Mouse (Mus musculus): Measurements from ENCODE around the gene Pink1.

Pink1 gene

GRCm38 (mm10) chr4:138326077-138326695 lies at the start of gene Pink1:
Gene Pink1 (minus strand): TSS chr4:138326307.
- DNase-seq (ENCODE audit: low read depth in 2 of 2, low spot score in 2 of 2), result peak; percentile 87 to 92

GRCm38 (mm10) chr4:138375117-138375516 lies 49.0 kb upstream of the Pink1 start:
- DNase-seq (ENCODE audit: low read depth in 2 of 2, low spot score in 2 of 2), result no peak

GRCm38 (mm10) chr4:138370996-138371516 lies 44.9 kb upstream of the Pink1 start:
- DNase-seq (ENCODE audit: low read depth in 2 of 2, low spot score in 2 of 2), result no peak

GRCm38 (mm10) chr4:138368498-138369260 lies 42.6 kb upstream of the Pink1 start:
- no peak for DNase-seq (ENCODE audit: low read depth in 2 of 2, low spot score in 2 of 2)

GRCm38 (mm10) chr4:138367641-138368497 lies 41.8 kb upstream of the Pink1 start, which contains the start of gene Cda:
Gene Cda (minus strand): TSS chr4:138367992.
- no peak for DNase-seq (ENCODE audit: low read depth in 2 of 2, low spot score in 2 of 2)

GRCm38 (mm10) chr4:138366561-138366960 lies 40.5 kb upstream of the Pink1 start:
- no peak for DNase-seq (ENCODE audit: low read depth in 2 of 2, low spot score in 2 of 2)

GRCm38 (mm10) chr4:138363511-138363910 lies 37.4 kb upstream of the Pink1 start:
- no peak for DNase-seq (ENCODE audit: low read depth in 2 of 2, low spot score in 2 of 2)

- DNase-seq (ENCODE audit: low read depth in 2 of 2, low spot score in 2 of 2), result no peak
Measured at GRCm38 (mm10) chr4:138362883-138363282, 36.8 kb upstream of the Pink1 start.

- no peak for DNase-seq (ENCODE audit: low read depth in 2 of 2, low spot score in 2 of 2)
Measured at GRCm38 (mm10) chr4:138361370-138361821, 35.3 kb upstream of the Pink1 start.

- no peak for DNase-seq (ENCODE audit: low read depth in 2 of 2, low spot score in 2 of 2)
Measured at GRCm38 (mm10) chr4:138358176-138358575, 32.1 kb upstream of the Pink1 start.

- no peak for DNase-seq (ENCODE audit: low read depth in 2 of 2, low spot score in 2 of 2)
Measured at GRCm38 (mm10) chr4:138356551-138356950, 30.4 kb upstream of the Pink1 start.

- no peak for DNase-seq (ENCODE audit: low read depth in 2 of 2, low spot score in 2 of 2)
Measured at GRCm38 (mm10) chr4:138356141-138356540, 30.0 kb upstream of the Pink1 start.

- no peak for DNase-seq (ENCODE audit: low read depth in 2 of 2, low spot score in 2 of 2)
Measured at GRCm38 (mm10) chr4:138355496-138355895, 29.4 kb upstream of the Pink1 start.

- no peak for DNase-seq (ENCODE audit: low read depth in 2 of 2, low spot score in 2 of 2)
Measured at GRCm38 (mm10) chr4:138353438-138354171, 27.5 kb upstream of the Pink1 start.

- no peak for DNase-seq (ENCODE audit: low read depth in 2 of 2, low spot score in 2 of 2)
Measured at GRCm38 (mm10) chr4:138352692-138353091, 26.6 kb upstream of the Pink1 start.

- DNase-seq (ENCODE audit: low read depth in 2 of 2, low spot score in 2 of 2), result no peak
Measured at GRCm38 (mm10) chr4:138351821-138352220, 25.7 kb upstream of the Pink1 start.

- no peak for DNase-seq (ENCODE audit: low read depth in 2 of 2, low spot score in 2 of 2)
Measured at GRCm38 (mm10) chr4:138348716-138349115, 22.6 kb upstream of the Pink1 start.

GRCm38 (mm10) chr4:138347280-138347679 lies 21.2 kb upstream of the Pink1 start:
- DNase-seq (ENCODE audit: low read depth in 2 of 2, low spot score in 2 of 2), result no peak

GRCm38 (mm10) chr4:138344891-138345545 lies 18.9 kb upstream of the Pink1 start:
- no peak for DNase-seq (ENCODE audit: low read depth in 2 of 2, low spot score in 2 of 2)

- DNase-seq (ENCODE audit: low read depth in 2 of 2, low spot score in 2 of 2), result no peak
Measured at GRCm38 (mm10) chr4:138343341-138343837, 17.3 kb upstream of the Pink1 start.
